Mouse (Mus musculus) kidney, adult 9 months (tissue): ENCODE measurements around the gene Rcan2.
A peak's percentile ranks its signal among the peaks of the same experiment; 100 is the strongest.
"Not testable (repeated sequence)": the region's sequence is repeated elsewhere in the genome, so short reads cannot be mapped to it uniquely, and the experiment has no call there.

Experiments used
- DNase-seq: peaks from one replicate; pipeline ENCODE4 v3.0.0; 2022

Gene Rcan2

GRCm38 (mm10) chr17:43801077-43801476 is at the start of gene Rcan2:
TSS of gene Rcan2 (plus strand) at chr17:43801351.
- peak; percentile 57 for DNase-seq

- DNase-seq = no peak
Measured at GRCm38 (mm10) chr17:43752811-43753210, 48.3 kb upstream of the Rcan2 start.

GRCm38 (mm10) chr17:43754687-43755086 is 46.5 kb upstream of the Rcan2 start:
- peak; percentile 15 for DNase-seq

GRCm38 (mm10) chr17:43758607-43759259 is 42.4 kb upstream of the Rcan2 start:
- DNase-seq = peak; percentile 57

- peak; percentile 53 for DNase-seq
Measured at GRCm38 (mm10) chr17:43784531-43784930, 16.6 kb upstream of the Rcan2 start.

GRCm38 (mm10) chr17:43788222-43788621 is 12.9 kb upstream of the Rcan2 start:
- no peak for DNase-seq

- no peak for DNase-seq
Measured at GRCm38 (mm10) chr17:43789376-43789775, 11.8 kb upstream of the Rcan2 start.

GRCm38 (mm10) chr17:43791751-43792150 is 9.4 kb upstream of the Rcan2 start:
- no peak for DNase-seq

- no peak for DNase-seq
Measured at GRCm38 (mm10) chr17:43794731-43795280, 6.3 kb upstream of the Rcan2 start.

GRCm38 (mm10) chr17:43801595-43802373 is 633 bp downstream of the Rcan2 start:
- peak; percentile 53 for DNase-seq

GRCm38 (mm10) chr17:43802414-43802813 is 1.3 kb downstream of the Rcan2 start:
- DNase-seq = peak; percentile 23

- no peak for DNase-seq
Measured at GRCm38 (mm10) chr17:43803111-43803510, 2.0 kb downstream of the Rcan2 start.

- DNase-seq = no peak
Measured at GRCm38 (mm10) chr17:43803764-43804163, 2.6 kb downstream of the Rcan2 start.

GRCm38 (mm10) chr17:43806841-43807240 is 5.7 kb downstream of the Rcan2 start:
- no peak for DNase-seq

GRCm38 (mm10) chr17:43811453-43811852 is 10.3 kb downstream of the Rcan2 start:
- DNase-seq = no peak

GRCm38 (mm10) chr17:43815376-43815775 is 14.2 kb downstream of the Rcan2 start:
- DNase-seq = no peak

GRCm38 (mm10) chr17:43816480-43816879 is 15.3 kb downstream of the Rcan2 start:
- DNase-seq = no peak

GRCm38 (mm10) chr17:43817171-43817570 is 16.0 kb downstream of the Rcan2 start:
- no peak for DNase-seq

- DNase-seq = no peak
Measured at GRCm38 (mm10) chr17:43818390-43818789, 17.2 kb downstream of the Rcan2 start.

GRCm38 (mm10) chr17:43820904-43821303 is 19.8 kb downstream of the Rcan2 start:
- no peak for DNase-seq

GRCm38 (mm10) chr17:43822207-43822606 is 21.1 kb downstream of the Rcan2 start:
- DNase-seq = no peak

GRCm38 (mm10) chr17:43822630-43823029 is 21.5 kb downstream of the Rcan2 start:
- DNase-seq = no peak

- DNase-seq = no peak
Measured at GRCm38 (mm10) chr17:43824781-43825410, 23.7 kb downstream of the Rcan2 start.

- DNase-seq = not testable (repeated sequence)
Measured at GRCm38 (mm10) chr17:43825411-43825785, 24.2 kb downstream of the Rcan2 start.
